Mouse (Mus musculus): ENCODE data around the gene Fra10ac1.

GRCm38 (mm10) chr19:38271071-38271470, 47.1 kb upstream of the Fra10ac1 start:
- TF ChIP-seq EP300 (optimal IDR thresholded peaks at IDR 0.05) (no peak), CTCF (IDR thresholded peaks at IDR 0.05; ENCODE audit: low read depth) (no peak)

All from stomach, postnatal 0 days (tissue).